Mouse (Mus musculus) brain, embryonic 14.5 days (tissue): ENCODE results near the gene Rab22a.

Experiments
- CTCF ChIP-seq: fragments of 200-500 bp; IDR thresholded peaks from 2 replicates; pipeline ENCODE4 v1.5.1; 2012; ENCODE audit warnings: inconsistent platforms, mild to moderate bottlenecking, moderate library complexity, borderline replicate concordance; ENCODE audit not compliant: insufficient read depth, insufficient read length; ENCODE audit errors: extremely low read depth
- POLR2A ChIP-seq: fragments of 200-500 bp; IDR thresholded peaks from 2 replicates; pipeline ENCODE4 v1.6.1; 2012; ENCODE audit warnings: mild to moderate bottlenecking, inconsistent platforms, borderline replicate concordance; ENCODE audit not compliant: poor library complexity, insufficient read depth, insufficient read length, severe bottlenecking; ENCODE audit errors: extremely low read depth

GRCm38 (mm10) chr2:173624667-173625066, 34.9 kb upstream of the Rab22a start:
- TF ChIP-seq POLR2A (no peak), CTCF (no peak)
